Mouse (Mus musculus) lung, adult 2 months (tissue): ENCODE data around the gene Brk1. TPM values are rescaled to one million over a fixed set of nuclear protein-coding genes. Genes with fewer than 3 reads are reported as not detected.

Source experiments
- DNase-seq: peaks from one replicate; pipeline ENCODE4 v3.0.0; 2022
- H3K4me1 ChIP-seq: fragments of 200-500 bp; 2 replicates; pipeline ENCODE4 v1.6.1; 2011; ENCODE audit warnings: low read length; ENCODE audit not compliant: control insufficient read depth, insufficient read depth
- H3K4me3 ChIP-seq: fragments of 200-500 bp; replicated peaks from 2 replicates; pipeline ENCODE3; 2011; ENCODE audit warnings: low read depth, mild to moderate bottlenecking, control low read depth, low read length; ENCODE audit errors: extremely low read depth
- CTCF ChIP-seq: fragments of 200-500 bp; IDR thresholded peaks from 2 replicates; pipeline ENCODE4 v1.5.1; 2011; ENCODE audit warnings: mild to moderate bottlenecking, low read length, control low read depth; ENCODE audit not compliant: insufficient read depth
- POLR2A ChIP-seq: fragments of 200-500 bp; IDR thresholded peaks from 2 replicates; pipeline ENCODE4 v1.6.1; 2011; ENCODE audit warnings: low read depth, mild to moderate bottlenecking, control low read depth, low read length, borderline replicate concordance; ENCODE audit errors: extremely low read depth
- WGBS: fragments of 180-500 bp; shearing (Covaris S2); methylation state at CpG from one replicate; pipeline ENCODE4 v1.1.7; 2018; 5-methylcytosine and 5-hydroxymethylcytosine counted together
- polyA plus RNA-seq: library from polyadenylated mRNA; depleted of rRNA; stranded (reverse); fragments of >200 nt; gene quantifications from 2 replicates; pipeline ENCODE4 v1.2.3, GENCODE M21; 2012

Gene Brk1
- polyA plus RNA-seq, 1 experiment = 184 TPM

GRCm38 (mm10) chr6:113597945-113598344 is 6.6 kb upstream of the Brk1 start:
- Histone ChIP-seq H3K4me1 (no peaks in the 10 kb centered on the region), H3K4me3 (no peak overlapping the region)
- TF ChIP-seq POLR2A (no peak), CTCF (no peak)
- no peak for DNase-seq
- 91% methylated on average over 4 of the region's 4 CpGs for WGBS

GRCm38 (mm10) chr6:113599833-113600232 is 4.7 kb upstream of the Brk1 start:
- DNase-seq = no peak
- Histone ChIP-seq H3K4me1 (no peaks in the 10 kb centered on the region), H3K4me3 (no peak overlapping the region)
- TF ChIP-seq POLR2A (no peak), CTCF (no peak)
- WGBS = 70% methylated on average over 5 of the region's 5 CpGs

GRCm38 (mm10) chr6:113600543-113601139 is 3.9 kb upstream of the Brk1 start, which contains the start of gene Fancd2os:
Gene Fancd2os, minus strand, starts transcription at chr6:113600715.
- TF ChIP-seq CTCF (no peak), POLR2A (no peak)
- 59% methylated on average over 23 of the region's 23 CpGs for WGBS
- DNase-seq = no peak
- no peaks in the 10 kb centered on the region for H3K4me1 ChIP-seq
- no peak within 1 kb of the TSS for H3K4me3 ChIP-seq

DNA sequence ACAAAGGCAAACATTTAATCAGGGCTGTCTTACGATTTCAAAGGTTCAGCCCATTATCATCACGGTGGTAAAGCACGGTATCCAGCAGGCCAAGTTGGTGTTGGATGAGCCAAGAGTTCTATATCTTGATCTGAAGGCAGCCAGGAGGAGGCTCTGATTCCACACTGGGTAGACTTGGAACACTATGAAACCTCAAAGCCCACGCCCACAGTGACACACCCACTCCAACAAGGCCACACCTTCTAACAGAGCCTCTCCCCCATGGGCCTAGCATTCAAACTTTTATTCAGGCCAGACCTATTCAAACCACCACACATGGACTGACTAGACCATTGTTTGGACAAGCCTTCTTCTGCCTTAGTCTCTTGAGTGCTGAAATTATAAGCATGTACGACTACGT is 1.8 kb upstream of the Brk1 start:
- no peak overlapping the region for H3K4me3 ChIP-seq
- TF ChIP-seq CTCF (no peak), POLR2A (no peak)
- H3K4me1 ChIP-seq = peaks cover 5% of the 10 kb centered on the region; the same call in 1 of the 2 replicates
- DNase-seq = no peak
- whole genome bisulfite sequencing = 87% methylated on average over 6 of the region's 6 CpGs

DNA sequence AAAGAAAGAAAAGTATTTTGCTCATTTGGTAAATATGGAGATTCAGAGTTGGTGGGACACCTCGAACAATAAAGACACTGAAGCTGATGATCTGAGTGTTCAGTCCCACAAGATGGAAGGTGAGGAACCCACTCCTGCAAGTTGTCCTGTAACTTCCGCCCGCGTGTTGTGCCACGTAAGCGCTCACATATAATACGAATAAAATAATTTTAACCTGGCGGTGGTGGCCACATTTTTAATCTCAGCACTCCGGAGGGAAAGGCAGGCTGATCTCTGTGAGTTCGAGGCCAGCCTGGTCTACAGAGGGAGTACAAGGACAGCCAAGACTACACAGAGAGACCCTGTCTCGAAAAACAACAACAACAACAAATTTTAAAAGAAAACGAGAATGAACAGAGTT is 579 bp upstream of the Brk1 start:
- peak overlapping the region; percentile 91 for H3K4me3 ChIP-seq
- TF ChIP-seq CTCF (no peak), POLR2A (no peak)
- H3K4me1 ChIP-seq = peaks cover 5% of the 10 kb centered on the region; the same call in 1 of the 2 replicates
- WGBS = 58% methylated on average over 12 of the region's 12 CpGs
- DNase-seq = no peak

- Histone ChIP-seq H3K4me3 (peak overlapping the region; percentile 91), H3K4me1 (peaks cover 5% of the 10 kb centered on the region; the same call in 1 of the 2 replicates)
- no peak for DNase-seq
- WGBS = 4% methylated on average over 10 of the region's 10 CpGs
- TF ChIP-seq POLR2A (no peak), CTCF (no peak)
These were observed 613 bp downstream of the Brk1 start for GRCm38 (mm10) chr6:113605224-113605545.

DNA sequence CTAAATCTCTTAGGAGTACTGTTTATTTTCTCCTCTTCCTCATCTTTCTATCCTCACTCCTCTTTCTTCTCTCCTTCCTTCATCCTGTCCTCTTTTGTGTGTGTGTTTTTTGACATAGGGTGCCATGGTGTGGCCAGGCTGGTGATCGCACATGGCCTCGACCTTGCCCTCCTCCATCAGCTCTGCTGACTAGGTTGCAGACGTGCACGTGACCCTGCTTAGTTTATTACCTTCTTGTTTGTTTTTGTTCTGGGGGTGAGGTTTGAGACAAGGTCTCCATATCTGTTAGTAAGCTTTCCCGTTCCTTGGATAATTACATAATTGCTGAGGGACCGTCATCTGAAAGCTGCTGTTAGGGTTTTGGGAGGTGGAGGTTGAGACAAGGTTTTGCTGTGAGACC is 4.3 kb downstream of the Brk1 start:
- Histone ChIP-seq H3K4me1 (peaks cover 5% of the 10 kb centered on the region; the same call in 1 of the 2 replicates), H3K4me3 (no peak overlapping the region)
- no peak for DNase-seq
- no peak for TF ChIP-seq CTCF
- no peak for TF ChIP-seq POLR2A
- 73% methylated on average over 6 of the region's 6 CpGs for WGBS

GRCm38 (mm10) chr6:113609293-113609692 is 4.7 kb downstream of the Brk1 start:
- Histone ChIP-seq H3K4me3 (no peak overlapping the region), H3K4me1 (peaks cover 5% of the 10 kb centered on the region; the same call in 1 of the 2 replicates)
- 84% methylated on average over 7 of the region's 7 CpGs for WGBS
- no peak for DNase-seq
- no peak for TF ChIP-seq CTCF
- TF ChIP-seq POLR2A = no peak

GRCm38 (mm10) chr6:113612258-113612969 is 7.8 kb downstream of the Brk1 start:
- Histone ChIP-seq H3K4me3 (no peak overlapping the region), H3K4me1 (no peaks in the 10 kb centered on the region; the same call in 1 of the 2 replicates)
- TF ChIP-seq CTCF (no peak), POLR2A (no peak)
- 79% methylated on average over 8 of the region's 8 CpGs for WGBS
- DNase-seq = no peak

- WGBS = 94% methylated on average over 7 of the region's 7 CpGs
- no peak overlapping the region for H3K4me3 ChIP-seq
- H3K4me1 ChIP-seq = no peaks in the 10 kb centered on the region; the same call in 1 of the 2 replicates
- TF ChIP-seq CTCF (no peak), POLR2A (no peak)
- DNase-seq = no peak
These were observed 9.6 kb downstream of the Brk1 start for GRCm38 (mm10) chr6:113614152-113614551.

DNA sequence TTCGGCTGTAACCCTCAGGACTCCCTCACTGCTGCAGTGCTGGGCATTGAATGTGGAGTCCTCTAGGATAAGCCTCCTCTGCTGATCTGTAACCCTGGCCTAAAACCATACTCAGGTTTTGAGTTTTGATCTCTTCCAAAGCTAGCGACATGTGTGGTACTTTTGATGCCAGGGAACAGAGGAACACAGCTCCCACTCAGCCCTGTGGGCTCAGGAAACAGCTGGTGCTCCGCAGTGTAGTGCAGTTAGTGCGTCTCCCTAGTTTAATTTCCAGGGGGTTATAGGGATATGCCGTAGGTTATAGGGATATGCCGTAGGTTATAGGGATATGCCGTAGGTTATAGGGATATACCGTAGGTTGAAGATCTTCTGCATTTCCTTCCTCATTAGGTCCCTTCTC is 10.4 kb downstream of the Brk1 start:
- no peak overlapping the region for H3K4me3 ChIP-seq
- 96% methylated on average over 8 of the region's 8 CpGs for WGBS
- no peak for DNase-seq
- H3K4me1 ChIP-seq = no peaks in the 10 kb centered on the region; the same call in 1 of the 2 replicates
- TF ChIP-seq POLR2A = no peak
- TF ChIP-seq CTCF = no peak
